Mouse (Mus musculus) MEL (cell line): Measurements from ENCODE around the gene Cldn3.

Experiments used
- CTCF ChIP-seq, 3 experiments: IDR thresholded peaks in 2 of 3; conservative IDR thresholded peaks in 1 of 3; 2 replicates each; pipeline ENCODE4 v1.5.1; 2011 to 2012; ENCODE audit warnings: low read length in 3 of 3, low read depth in 2 of 3, mild to moderate bottlenecking in 2 of 3, improper control_type of control experiment in 1 of 3, inconsistent platforms in 1 of 3, mixed read lengths in 1 of 3, moderate library complexity in 1 of 3; ENCODE audit not compliant: control insufficient read depth in 1 of 3, insufficient read depth in 1 of 3, poor library complexity in 1 of 3, severe bottlenecking in 1 of 3
- E2F4 ChIP-seq: IDR thresholded peaks from 2 replicates; pipeline ENCODE4 v1.6.1; 2011; ENCODE audit warnings: low read depth, low read length, improper control_type of control experiment, borderline replicate concordance
- ELF1 ChIP-seq: IDR thresholded peaks from 2 replicates; pipeline ENCODE4 v1.6.1; 2014; ENCODE audit warnings: low read depth, mild to moderate bottlenecking, inconsistent platforms, low read length, improper control_type of control experiment, moderate library complexity
- HCFC1 ChIP-seq: IDR thresholded peaks from 2 replicates; pipeline ENCODE4 v1.6.1; 2012; ENCODE audit warnings: low read depth, mild to moderate bottlenecking, inconsistent platforms, low read length, improper control_type of control experiment, moderate library complexity
- POLR2A ChIP-seq, 2 experiments: IDR thresholded peaks; 2 replicates each; pipeline ENCODE4 v1.6.1; 2011 to 2012; ENCODE audit warnings: low read length in 2 of 2, mild to moderate bottlenecking in 2 of 2, control low read depth in 1 of 2, improper control_type of control experiment in 1 of 2, low read depth in 1 of 2, moderate library complexity in 1 of 2; ENCODE audit not compliant: control insufficient read depth in 1 of 2, insufficient read depth in 1 of 2, poor library complexity in 1 of 2
- POLR2AphosphoS5 ChIP-seq: IDR thresholded peaks from 2 replicates; pipeline ENCODE4 v1.6.1; 2012; ENCODE audit warnings: low read depth, borderline replicate concordance, mild to moderate bottlenecking, inconsistent platforms, low read length, moderate library complexity, mixed read lengths
- USF2 ChIP-seq, 2 experiments: IDR thresholded peaks; 2 replicates each; pipeline ENCODE4 v1.6.1; 2011 to 2012; ENCODE audit warnings: improper control_type of control experiment in 2 of 2, low read length in 2 of 2, borderline replicate concordance in 1 of 2, inconsistent platforms in 1 of 2, low read depth in 1 of 2, mild to moderate bottlenecking in 1 of 2; ENCODE audit not compliant: insufficient read depth in 1 of 2
- ZC3H11A ChIP-seq: IDR thresholded peaks from 2 replicates; pipeline ENCODE4 v1.6.1; 2012; ENCODE audit warnings: low read depth, mild to moderate bottlenecking, inconsistent platforms, low read length, improper control_type of control experiment
- ZKSCAN1 ChIP-seq: IDR thresholded peaks from 2 replicates; pipeline ENCODE4 v1.6.1; 2012; ENCODE audit warnings: low read depth, mild to moderate bottlenecking, inconsistent platforms, low read length, improper control_type of control experiment, moderate library complexity

GRCm38 (mm10) chr5:134998359-134998758 lies 12.3 kb downstream of the Cldn3 start:
- no peak for TF ChIP-seq ELF1
- no peak for TF ChIP-seq HCFC1
- no peak for TF ChIP-seq CTCF (IDR thresholded peaks at IDR 0.05 in 2 of 3, conservative IDR thresholded peaks at IDR 0.05 in 1 of 3; ENCODE audit: control insufficient read depth in 1 of 3, insufficient read depth in 1 of 3, low read depth in 2 of 3, low read length in 3 of 3, poor library complexity in 1 of 3, severe bottlenecking in 1 of 3)
- TF ChIP-seq POLR2AphosphoS5 = no peak
- TF ChIP-seq ZC3H11A = no peak
- TF ChIP-seq E2F4 = no peak
- TF ChIP-seq USF2 (IDR thresholded peaks at IDR 0.05; ENCODE audit: borderline replicate concordance in 1 of 2, insufficient read depth in 1 of 2, low read depth in 1 of 2, low read length in 2 of 2) = no peak
- no peak for TF ChIP-seq POLR2A (IDR thresholded peaks at IDR 0.05; ENCODE audit: control insufficient read depth in 1 of 2, insufficient read depth in 1 of 2, low read depth in 1 of 2, low read length in 2 of 2, poor library complexity in 1 of 2)
- TF ChIP-seq ZKSCAN1 = no peak
